Mouse (Mus musculus) hindbrain, embryonic 16.5 days (tissue): ENCODE data around the gene Gng7. TPM values are rescaled to one million over a fixed set of nuclear protein-coding genes. Genes with fewer than 3 reads are reported as not detected.

Experiments
- ATAC-seq: fragments of 200-750 bp; cut with Nextera tagmentation; 2 replicates; pipeline ENCODE4 v1.8.0; 2017; ENCODE audit warnings: moderate TSS enrichment, moderate library complexity
- H3K27ac ChIP-seq: fragments of 300-500 bp; sonication (generic); 2 replicates; pipeline ENCODE4 v1.5.1; 2014; ENCODE audit warnings: low read depth, mild to moderate bottlenecking, control low read depth, low read length, moderate library complexity
- H3K27me3 ChIP-seq: fragments of 300-500 bp; sonication (generic); replicated peaks from 2 replicates; pipeline ENCODE4 v1.6.1; 2014; ENCODE audit warnings: low read length; ENCODE audit not compliant: control insufficient read depth, insufficient read depth
- H3K36me3 ChIP-seq: fragments of 300-500 bp; sonication (generic); 2 replicates; pipeline ENCODE4 v1.6.1; 2014; ENCODE audit warnings: mild to moderate bottlenecking, low read length, moderate library complexity, mixed read lengths; ENCODE audit not compliant: control insufficient read depth, insufficient read depth
- H3K4me1 ChIP-seq: fragments of 300-500 bp; sonication (generic); 2 replicates; pipeline ENCODE4 v1.6.1; 2014; ENCODE audit warnings: low read depth, low read length; ENCODE audit not compliant: control insufficient read depth, insufficient read depth
- H3K4me2 ChIP-seq: fragments of 300-500 bp; sonication (generic); 2 replicates; pipeline ENCODE4 v1.6.1; 2014; ENCODE audit warnings: mild to moderate bottlenecking, low read length, control low read depth, moderate library complexity
- H3K4me3 ChIP-seq: fragments of 300-500 bp; sonication (generic); 2 replicates; pipeline ENCODE4 v1.5.1; 2014; ENCODE audit warnings: mild to moderate bottlenecking, low read length, control low read depth, moderate library complexity
- H3K9ac ChIP-seq: fragments of 300-500 bp; sonication (generic); 2 replicates; pipeline ENCODE4 v1.6.1; 2014; ENCODE audit warnings: low read depth, mild to moderate bottlenecking, control low read depth, low read length, moderate library complexity
- H3K9me3 ChIP-seq: fragments of 300-500 bp; sonication (generic); 2 replicates; pipeline ENCODE4 v1.6.1; 2014; ENCODE audit warnings: mild to moderate bottlenecking, low read length, moderate library complexity; ENCODE audit not compliant: control insufficient read depth
- WGBS: fragments of 180-500 bp; shearing (Covaris S2); extraction: QIAGEN DNeasy Blood & Tissue Kit; methylation state at CpG from one replicate; pipeline ENCODE4 v1.1.7; 2014; 5-methylcytosine and 5-hydroxymethylcytosine counted together
- polyA plus RNA-seq: library from polyadenylated mRNA; unstranded; fragments of >200 nt; fragmentation: Nextera tagmentation; extraction: Ambion mirVana; gene quantifications from 2 replicates; pipeline ENCODE4 v1.2.1, GENCODE M21; 2015

Gene Gng7
- polyA plus RNA-seq, 1 experiment from 2014 or later: 25.4 TPM

DNA sequence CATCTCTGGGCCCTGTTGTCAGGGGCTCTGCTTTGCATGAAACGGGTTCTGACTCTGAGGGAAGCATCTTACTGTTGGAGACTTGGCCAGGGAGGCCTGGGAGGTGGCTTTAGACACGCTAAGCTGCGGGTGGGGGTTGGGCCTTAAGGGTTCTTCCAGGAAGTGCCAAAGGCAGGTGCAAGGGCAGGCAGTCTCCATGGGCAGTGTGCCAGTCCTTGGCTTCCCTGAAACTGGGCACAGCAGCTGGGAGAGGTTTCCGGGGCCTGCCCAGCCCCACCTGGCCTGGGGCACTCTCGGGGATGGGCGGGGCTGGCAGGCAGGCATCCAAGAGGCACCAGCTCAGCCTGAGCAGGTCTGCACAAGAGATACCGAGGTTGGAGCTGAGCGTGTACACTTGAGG lies 77.1 kb downstream of the Gng7 start:
- no peak overlapping the region for H3K4me3 ChIP-seq
- peaks cover 15% of the 10 kb centered on the region for H3K27me3 ChIP-seq
- ATAC-seq: no peak
- H3K36me3 ChIP-seq: no peaks in the 10 kb centered on the region
- H3K4me1 ChIP-seq: peaks cover 49% of the 10 kb centered on the region
- 0 out of 2 replicates have a peak overlapping the region, but pooled peaks have one; percentile 21 for H3K9ac ChIP-seq
- H3K27ac ChIP-seq: no peak overlapping the region; the same call in 1 of the 2 replicates
- H3K9me3 ChIP-seq: no peaks in the 10 kb centered on the region
- H3K4me2 ChIP-seq: no peak overlapping the region
- 18% methylated on average over 8 of the region's 8 CpGs for WGBS

- Histone ChIP-seq H3K4me1 (peaks cover 58% of the 10 kb centered on the region), H3K9me3 (no peaks in the 10 kb centered on the region), H3K36me3 (no peaks in the 10 kb centered on the region), H3K4me3 (no peak overlapping the region), H3K27ac (no peak overlapping the region; the same call in 1 of the 2 replicates), H3K4me2 (peak overlapping the region; percentile 58), H3K9ac (peak overlapping the region; percentile 52; the same call in 1 of the 2 replicates), H3K27me3 (peaks cover 19% of the 10 kb centered on the region)
- 17% methylated on average over 6 of the region's 6 CpGs for WGBS
- ATAC-seq: no peak
Measured at GRCm38 (mm10) chr10:80936810-80937164, 78.0 kb downstream of the Gng7 start.

DNA sequence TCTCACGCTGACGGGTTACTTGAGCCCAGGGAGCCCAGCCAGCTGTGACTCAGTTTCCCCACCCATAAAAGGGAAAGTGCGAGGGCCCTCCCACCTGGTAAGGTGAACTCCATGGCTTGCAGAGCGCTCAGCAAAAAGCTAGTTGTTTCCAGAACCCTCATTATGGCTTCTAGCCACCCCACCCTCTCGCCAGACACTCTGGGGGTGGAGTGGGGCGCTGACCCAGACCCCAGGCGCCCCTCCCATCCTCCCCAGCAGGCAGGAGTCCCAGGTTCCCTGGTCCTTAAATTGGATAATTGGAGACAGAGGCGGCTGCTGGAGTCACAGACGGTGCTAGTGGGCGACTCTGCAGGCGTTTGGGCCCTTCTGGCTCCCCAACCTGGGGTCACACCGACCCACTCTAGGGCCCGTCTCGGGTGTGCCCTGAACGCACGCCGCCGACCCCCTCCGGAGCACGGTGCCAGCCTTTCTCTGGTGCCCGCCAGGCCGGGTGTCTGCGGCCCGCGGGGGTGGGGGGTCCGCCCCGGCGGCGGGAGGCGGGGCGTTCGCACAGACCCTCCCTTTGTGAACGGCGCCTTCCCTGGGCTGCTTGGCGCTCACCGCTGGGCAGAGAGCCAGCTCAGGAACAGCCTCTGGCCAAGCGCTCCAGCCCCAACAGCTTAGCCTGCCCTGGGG lies 78.5 kb downstream of the Gng7 start:
- 2% methylated on average over 35 of the region's 37 CpGs for WGBS
- peak overlapping the region; percentile 52 for H3K9ac ChIP-seq
- peak overlapping the region; percentile 25 for H3K4me3 ChIP-seq
- H3K4me1 ChIP-seq: peaks cover 63% of the 10 kb centered on the region
- no peaks in the 10 kb centered on the region for H3K9me3 ChIP-seq
- H3K4me2 ChIP-seq: peak overlapping the region; percentile 58
- peaks cover 21% of the 10 kb centered on the region for H3K27me3 ChIP-seq
- H3K27ac ChIP-seq: peak overlapping the region; percentile 62
- no peaks in the 10 kb centered on the region for H3K36me3 ChIP-seq
- peak; percentile 40 for ATAC-seq

- Histone ChIP-seq H3K9me3 (no peaks in the 10 kb centered on the region), H3K36me3 (no peaks in the 10 kb centered on the region), H3K27ac (peak overlapping the region; percentile 46), H3K4me2 (peak overlapping the region; percentile 58), H3K9ac (peak overlapping the region; percentile 52), H3K4me1 (peaks cover 69% of the 10 kb centered on the region), H3K27me3 (peaks cover 21% of the 10 kb centered on the region), H3K4me3 (peak overlapping the region; percentile 25)
- 3% methylated on average over 17 of the region's 17 CpGs for WGBS
- no peak for ATAC-seq
Measured at GRCm38 (mm10) chr10:80935698-80936097, 79.0 kb downstream of the Gng7 start.

DNA sequence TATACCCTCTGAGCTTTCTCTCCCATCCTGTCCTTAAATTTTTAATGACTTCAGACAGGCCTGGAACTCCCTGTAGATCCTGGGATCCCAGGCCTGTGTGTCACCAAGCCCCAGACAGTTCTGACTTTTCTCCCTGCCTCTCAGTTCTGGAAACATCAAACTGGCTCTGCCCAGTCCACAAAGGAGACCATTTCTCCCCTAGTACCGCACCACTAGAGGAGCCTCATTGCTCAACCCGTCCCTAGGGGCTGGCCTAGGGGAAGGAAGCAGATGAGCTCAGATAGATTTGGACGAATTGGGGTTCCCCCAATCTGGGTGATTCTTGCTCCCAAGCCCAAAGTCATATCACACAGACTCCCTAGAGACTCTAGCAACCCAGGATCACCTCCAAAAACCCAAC lies 79.5 kb downstream of the Gng7 start:
- Histone ChIP-seq H3K4me2 (peak overlapping the region; percentile 58; the same call in 1 of the 2 replicates), H3K27ac (peak overlapping the region; percentile 46; the same call in 1 of the 2 replicates), H3K9ac (no peak overlapping the region), H3K4me1 (peaks cover 69% of the 10 kb centered on the region), H3K9me3 (no peaks in the 10 kb centered on the region), H3K27me3 (peaks cover 21% of the 10 kb centered on the region), H3K36me3 (no peaks in the 10 kb centered on the region), H3K4me3 (no peak overlapping the region)
- no peak for ATAC-seq
- WGBS: 7% methylated on average over 3 of the region's 3 CpGs

DNA sequence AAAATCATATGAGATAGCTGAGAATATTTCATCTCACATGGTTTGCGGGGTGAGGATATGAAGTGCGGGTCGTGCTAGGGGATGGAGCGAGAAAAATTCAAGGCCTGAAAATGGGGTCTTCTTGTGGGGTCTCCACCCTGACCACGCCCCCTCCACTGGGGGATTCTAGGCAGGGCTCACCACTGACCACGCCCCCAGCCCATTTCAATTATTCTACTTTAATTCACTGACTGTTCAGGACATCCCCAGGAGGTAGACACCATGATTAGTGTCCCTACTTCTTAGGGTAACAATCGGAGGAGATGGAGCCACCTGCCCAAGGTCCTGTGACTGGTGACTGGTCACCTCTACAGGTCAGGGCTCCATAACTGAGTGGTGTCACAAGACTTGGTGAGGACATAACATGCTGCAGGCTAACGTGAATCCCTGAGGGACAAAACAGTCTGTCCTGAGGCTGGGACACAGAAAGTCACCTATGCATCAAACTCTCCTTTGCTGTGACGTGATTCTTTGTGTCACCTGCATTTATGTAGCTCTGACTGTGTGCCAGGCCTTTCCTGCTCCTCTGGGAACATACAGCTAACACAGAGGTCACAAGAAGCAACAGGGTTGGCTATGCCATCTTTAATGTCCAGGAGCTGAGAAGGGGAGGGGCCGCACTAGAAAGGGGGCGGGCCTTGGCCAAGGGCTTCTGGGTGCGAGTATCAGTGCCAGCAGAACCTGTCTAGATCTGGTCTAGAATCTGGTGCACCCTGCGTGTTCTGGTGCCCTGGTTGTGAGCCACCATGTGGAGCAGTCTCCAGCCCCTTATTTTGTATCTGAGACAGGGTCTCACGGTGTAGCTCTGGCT lies 80.4 kb downstream of the Gng7 start:
- 34% methylated on average over 12 of the region's 14 CpGs for WGBS
- Histone ChIP-seq H3K4me2 (no peak overlapping the region), H3K4me1 (peaks cover 65% of the 10 kb centered on the region), H3K27ac (no peak overlapping the region), H3K9ac (no peak overlapping the region), H3K9me3 (no peaks in the 10 kb centered on the region), H3K4me3 (no peak overlapping the region), H3K27me3 (peaks cover 21% of the 10 kb centered on the region), H3K36me3 (no peaks in the 10 kb centered on the region)
- ATAC-seq: no peak

DNA sequence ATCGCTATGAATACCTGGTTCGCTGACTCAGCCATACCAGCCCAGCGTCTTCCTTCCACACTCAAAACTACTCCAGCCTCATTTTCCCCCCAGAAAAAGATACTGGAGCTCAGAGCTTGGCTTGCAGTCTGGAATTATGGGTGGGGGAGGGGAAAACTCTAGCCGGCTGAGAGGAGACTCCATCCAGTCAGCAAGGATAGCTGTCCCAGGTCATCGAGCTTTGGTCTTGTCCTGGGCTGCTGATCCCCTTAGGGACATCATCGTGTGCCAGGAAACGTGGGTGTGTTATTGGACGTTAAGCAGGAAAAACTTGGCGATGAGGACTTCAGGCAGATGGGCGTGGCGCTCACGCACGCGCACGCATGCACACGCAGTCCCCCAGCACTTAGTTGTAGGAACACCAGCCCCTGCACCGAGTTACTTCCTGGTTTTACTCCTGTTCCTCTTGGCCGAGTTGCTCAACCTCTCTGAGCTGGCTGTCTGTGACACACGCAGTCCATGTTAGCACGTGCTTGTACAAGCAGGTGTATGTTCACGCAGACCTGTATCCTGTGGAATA lies 81.2 kb downstream of the Gng7 start:
- Histone ChIP-seq H3K4me1 (peaks cover 65% of the 10 kb centered on the region), H3K9ac (no peak overlapping the region), H3K27ac (no peak overlapping the region), H3K36me3 (no peaks in the 10 kb centered on the region), H3K27me3 (peaks cover 21% of the 10 kb centered on the region), H3K9me3 (no peaks in the 10 kb centered on the region), H3K4me2 (peak overlapping the region; percentile 47), H3K4me3 (peak overlapping the region; percentile 14; the same call in 1 of the 2 replicates)
- WGBS: 3% methylated on average over 21 of the region's 21 CpGs
- no peak for ATAC-seq

DNA sequence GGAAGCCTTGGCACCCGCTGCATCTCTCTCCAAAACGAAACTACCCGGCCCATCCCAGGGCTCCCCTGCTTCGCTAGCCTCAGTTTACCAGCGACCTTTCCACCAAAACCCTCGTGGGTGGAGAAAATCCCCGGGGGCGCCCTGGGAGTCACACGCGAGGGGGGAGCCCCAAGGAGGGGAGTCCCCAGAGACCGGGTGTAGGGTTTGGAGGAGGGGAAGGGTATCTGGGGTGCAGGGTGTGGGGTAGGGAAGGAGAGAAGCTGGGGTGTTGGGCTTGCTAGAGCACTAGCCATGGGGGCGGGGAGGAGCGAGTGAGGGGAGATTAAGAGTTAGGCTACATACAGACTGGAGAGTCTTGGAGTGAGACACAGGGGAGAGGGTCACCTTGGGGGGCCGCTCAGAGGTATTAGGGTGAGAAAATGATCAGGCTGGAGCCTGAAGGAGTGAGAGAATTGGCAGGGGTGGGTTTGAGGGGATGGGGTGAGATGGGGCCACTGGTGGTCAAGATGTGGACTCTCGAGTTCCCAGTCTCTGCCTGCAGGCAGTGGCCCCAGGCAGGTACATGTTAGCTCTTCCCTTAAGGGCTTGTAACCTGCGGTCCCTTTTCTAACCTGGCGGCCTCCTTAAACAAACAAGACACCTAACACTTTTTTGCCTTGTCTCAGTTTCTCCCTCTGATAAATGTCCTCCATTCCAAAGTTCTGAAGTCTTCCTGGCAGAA lies 81.9 kb downstream of the Gng7 start:
- Histone ChIP-seq H3K27ac (no peak overlapping the region), H3K36me3 (no peaks in the 10 kb centered on the region), H3K9me3 (no peaks in the 10 kb centered on the region), H3K27me3 (peaks cover 19% of the 10 kb centered on the region), H3K4me3 (peak overlapping the region; percentile 14; the same call in 1 of the 2 replicates), H3K9ac (no peak overlapping the region), H3K4me2 (peak overlapping the region; percentile 98), H3K4me1 (peaks cover 64% of the 10 kb centered on the region)
- ATAC-seq: no peak
- whole genome bisulfite sequencing: under 1% methylated on average over 17 of the region's 17 CpGs
